Mouse (Mus musculus): ENCODE measurements at regions not wholly inside any gene's neighbourhood (a gene's known extent, or its start where the extent isn't known, plus 50 kb on each side); places are given as distances from the start of the nearest gene placed in this dataset.

DNA sequence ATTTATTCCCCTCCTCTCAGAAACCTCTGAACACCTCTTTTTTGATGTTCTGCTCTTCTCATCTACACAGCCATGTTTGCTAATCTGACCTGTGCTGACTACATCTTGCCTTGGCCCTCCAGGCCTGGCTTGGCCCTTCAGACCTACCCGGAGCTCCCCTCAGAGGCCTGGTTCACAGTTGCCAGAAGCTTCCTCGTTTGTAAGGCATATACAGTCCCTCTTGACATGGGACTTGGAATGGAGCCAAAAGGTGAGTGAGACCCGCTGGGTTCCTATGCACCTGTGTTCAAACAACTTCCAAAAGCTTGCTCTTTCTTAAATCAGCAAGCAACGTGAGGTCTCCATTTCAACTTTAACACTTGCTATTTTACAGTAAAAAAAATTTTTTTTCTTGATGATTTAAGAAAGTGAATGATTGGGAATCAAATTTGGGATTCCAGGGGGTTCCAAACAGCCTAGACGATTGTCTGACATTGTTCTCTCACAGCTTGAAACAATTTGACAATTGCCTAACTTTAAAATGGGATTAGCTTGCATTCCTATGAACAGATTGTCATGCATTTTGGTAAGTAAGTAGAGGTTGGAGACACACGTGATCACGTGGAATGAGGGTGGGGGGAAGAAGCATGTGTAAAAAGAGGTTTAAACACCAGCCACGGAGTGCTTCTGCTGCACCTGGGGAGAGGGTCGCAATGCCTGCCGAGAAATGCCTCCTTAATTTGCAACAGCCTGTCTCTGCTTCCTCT is 631.9 kb downstream of the Rnf144a start:
- Histone ChIP-seq H3K79me3 (ENCODE audit: low read depth) (no peaks in the 10 kb centered on the region), H3K79me2 (ENCODE audit: control insufficient read depth, insufficient read depth) (no peaks in the 10 kb centered on the region), H3K4me3 (ENCODE audit: insufficient read depth, poor library complexity, severe bottlenecking) (no peak overlapping the region), H3K27me3 (ENCODE audit: control insufficient read depth, insufficient read depth, insufficient read length) (no peaks in the 10 kb centered on the region), H3ac (ENCODE audit: control insufficient read depth, insufficient read length, low read depth) (no peak overlapping the region), H3K36me3 (ENCODE audit: control insufficient read depth, insufficient read depth) (no peaks in the 10 kb centered on the region)
- TF ChIP-seq MAX (IDR thresholded peaks at IDR 0.05) (no peak), MYOD1 (IDR thresholded peaks at IDR 0.05; ENCODE audit: control insufficient read depth, insufficient read length, low read depth) (no peak), CEBPB (IDR thresholded peaks at IDR 0.05; ENCODE audit: low read depth) (no peak), FOSL1 (IDR thresholded peaks at IDR 0.05; ENCODE audit: insufficient read depth, low read length, poor library complexity, severe bottlenecking) (no peak), CTCF (IDR thresholded peaks at IDR 0.05; ENCODE audit: control insufficient read depth, insufficient read depth, insufficient read length) (no peak), MYOG (IDR thresholded peaks at IDR 0.05; ENCODE audit: control insufficient read depth, extremely low read depth, insufficient read length) (no peak), USF1 (IDR thresholded peaks at IDR 0.05; ENCODE audit: low read depth) (no peak)

DNA sequence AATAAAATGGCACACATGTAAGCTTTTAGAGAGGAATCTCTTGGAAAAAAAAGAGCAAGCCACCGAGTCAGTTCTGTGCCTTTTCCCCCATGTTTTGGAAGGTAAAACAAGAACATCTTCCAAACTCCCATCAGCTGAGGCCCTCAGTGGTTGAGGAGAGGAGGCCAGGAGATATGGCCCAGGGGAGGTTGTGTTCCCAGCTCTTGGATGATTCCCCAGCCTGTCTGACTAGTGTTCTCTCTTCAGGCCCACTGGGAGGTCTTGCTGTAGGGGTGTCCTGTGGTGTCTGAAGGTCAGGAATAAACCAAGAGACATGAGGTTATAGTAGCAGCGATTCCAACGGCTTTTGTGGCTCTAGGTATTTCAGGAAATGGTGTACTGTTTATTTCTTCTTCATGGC is 643.2 kb downstream of the Rnf144a start:
- no peak for TF ChIP-seq MYOG (IDR thresholded peaks at IDR 0.05; ENCODE audit: control insufficient read depth, extremely low read depth, insufficient read length)
- no peaks in the 10 kb centered on the region for H3K79me2 ChIP-seq (ENCODE audit: control insufficient read depth, insufficient read depth)
- no peaks in the 10 kb centered on the region for H3K27me3 ChIP-seq (ENCODE audit: control insufficient read depth, insufficient read depth, insufficient read length)
- no peaks in the 10 kb centered on the region for H3K36me3 ChIP-seq (ENCODE audit: control insufficient read depth, insufficient read depth)
- no peak overlapping the region for H3K4me3 ChIP-seq (ENCODE audit: insufficient read depth, poor library complexity, severe bottlenecking)
- no peak overlapping the region for H3ac ChIP-seq (ENCODE audit: control insufficient read depth, insufficient read length, low read depth)
- H3K79me3 ChIP-seq (ENCODE audit: low read depth) = no peaks in the 10 kb centered on the region

DNA sequence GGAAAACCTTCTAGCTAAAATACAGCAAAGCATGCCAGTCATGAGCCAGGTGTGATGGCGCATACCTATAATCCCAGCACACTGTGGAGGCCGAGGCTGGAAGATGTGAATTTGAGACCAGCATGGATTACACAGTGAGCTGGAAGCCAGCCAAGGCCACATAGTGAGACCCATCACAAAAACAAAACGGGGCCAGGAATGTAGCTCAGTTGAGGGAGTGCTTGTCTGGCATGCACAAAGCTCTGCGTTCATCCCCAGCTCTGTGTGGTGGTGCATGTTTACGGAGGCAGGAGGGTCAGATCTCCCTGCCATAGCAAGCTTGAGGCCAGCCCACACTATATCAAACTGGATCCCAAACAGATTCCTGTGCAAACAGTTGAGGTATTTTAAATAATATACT is 646.4 kb downstream of the Rnf144a start:
- TF ChIP-seq MAX (IDR thresholded peaks at IDR 0.05) (no peak), FOSL1 (IDR thresholded peaks at IDR 0.05; ENCODE audit: insufficient read depth, low read length, poor library complexity, severe bottlenecking) (no peak), CTCF (IDR thresholded peaks at IDR 0.05; ENCODE audit: control insufficient read depth, insufficient read depth, insufficient read length) (no peak)
- no peaks in the 10 kb centered on the region for H3K79me3 ChIP-seq (ENCODE audit: low read depth)
- no peaks in the 10 kb centered on the region for H3K79me2 ChIP-seq (ENCODE audit: control insufficient read depth, insufficient read depth)
- no peaks in the 10 kb centered on the region for H3K36me3 ChIP-seq (ENCODE audit: control insufficient read depth, insufficient read depth)
- H3K27me3 ChIP-seq (ENCODE audit: control insufficient read depth, insufficient read depth, insufficient read length) = no peaks in the 10 kb centered on the region
- no peak overlapping the region for H3K4me3 ChIP-seq (ENCODE audit: insufficient read depth, poor library complexity, severe bottlenecking)
- no peak overlapping the region for H3ac ChIP-seq (ENCODE audit: control insufficient read depth, insufficient read length, low read depth)

DNA sequence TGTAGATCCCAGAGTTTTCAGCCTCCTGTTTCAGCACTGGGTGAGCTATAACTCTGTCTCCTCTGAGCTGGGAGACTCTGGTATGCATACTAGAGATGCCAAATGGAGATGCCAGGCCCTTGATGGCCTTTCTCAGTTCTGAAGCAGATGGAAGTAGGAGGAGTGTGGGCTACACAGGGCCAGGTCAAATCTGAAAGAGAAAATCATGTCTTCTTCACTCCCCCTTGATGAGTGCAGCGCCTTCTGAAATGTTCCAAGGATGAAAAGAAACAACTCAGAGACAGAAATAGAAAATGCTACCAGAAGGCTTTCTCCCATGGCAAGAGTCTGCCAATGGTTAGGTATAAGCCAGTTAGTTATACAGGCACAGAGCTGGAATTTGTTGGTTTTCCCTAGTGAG is 652.0 kb downstream of the Rnf144a start:
- no peaks in the 10 kb centered on the region for H3K79me3 ChIP-seq (ENCODE audit: low read depth)
- no peak overlapping the region for H3K4me3 ChIP-seq (ENCODE audit: insufficient read depth, poor library complexity, severe bottlenecking)
- H3K27me3 ChIP-seq (ENCODE audit: control insufficient read depth, insufficient read depth, insufficient read length) = no peaks in the 10 kb centered on the region
- H3K79me2 ChIP-seq (ENCODE audit: control insufficient read depth, insufficient read depth) = no peaks in the 10 kb centered on the region
- TF ChIP-seq MYOG (IDR thresholded peaks at IDR 0.05; ENCODE audit: control insufficient read depth, extremely low read depth, insufficient read length) (no peak), FOSL1 (IDR thresholded peaks at IDR 0.05; ENCODE audit: insufficient read depth, low read length, poor library complexity, severe bottlenecking) (no peak), USF1 (IDR thresholded peaks at IDR 0.05; ENCODE audit: low read depth) (no peak), MYOD1 (IDR thresholded peaks at IDR 0.05; ENCODE audit: control insufficient read depth, insufficient read length, low read depth) (no peak), MAX (IDR thresholded peaks at IDR 0.05) (no peak)
- H3K36me3 ChIP-seq (ENCODE audit: control insufficient read depth, insufficient read depth) = no peaks in the 10 kb centered on the region
- no peak overlapping the region for H3ac ChIP-seq (ENCODE audit: control insufficient read depth, insufficient read length, low read depth)

DNA sequence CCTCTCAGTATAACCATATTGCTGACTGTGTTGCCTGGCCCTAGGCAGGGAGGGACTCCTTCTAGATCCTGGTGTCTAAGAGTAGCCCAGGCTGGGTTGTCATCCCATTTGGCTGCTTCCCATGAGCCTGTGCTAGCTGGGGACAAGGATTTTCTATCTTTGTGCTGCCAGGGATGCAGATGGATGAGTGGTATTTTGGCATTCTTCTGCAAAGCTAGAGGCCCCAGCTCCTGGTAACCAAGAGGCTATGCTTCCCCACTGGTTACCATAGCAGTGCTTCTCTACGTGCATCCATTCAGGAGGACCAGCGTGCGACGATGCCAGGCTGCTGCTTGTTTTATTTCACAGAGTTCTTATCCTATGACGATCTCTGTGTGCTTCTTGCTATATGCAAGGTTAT is 658.0 kb downstream of the Rnf144a start:
- no peaks in the 10 kb centered on the region for H3K79me2 ChIP-seq (ENCODE audit: control insufficient read depth, insufficient read depth)

DNA sequence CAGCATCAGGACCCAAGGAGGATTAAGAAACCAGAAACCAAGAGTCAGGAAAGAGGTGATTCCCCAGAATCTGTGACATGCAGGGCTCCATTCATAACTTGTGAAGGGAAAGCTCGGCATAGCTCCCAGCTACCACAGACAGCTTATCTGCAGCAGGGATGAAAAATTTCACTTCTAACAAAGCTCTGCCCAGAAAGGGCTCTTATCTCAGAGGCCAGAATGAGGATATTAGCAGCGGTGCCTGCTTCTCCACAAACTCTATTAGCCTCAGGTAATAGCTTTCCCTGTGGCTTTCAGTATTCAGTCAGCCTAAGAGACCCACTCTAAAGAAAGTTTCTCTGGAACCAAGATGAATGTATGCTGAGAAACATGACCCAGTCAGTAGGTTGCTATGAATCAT is 636.9 kb upstream of the Id2 start:
- no peak for TF ChIP-seq MYOD1 (IDR thresholded peaks at IDR 0.05; ENCODE audit: control insufficient read depth, insufficient read length, low read depth)
- no peak for TF ChIP-seq MAX (IDR thresholded peaks at IDR 0.05)
- no peak for TF ChIP-seq CEBPB (IDR thresholded peaks at IDR 0.05; ENCODE audit: low read depth)
- no peak for TF ChIP-seq USF1 (IDR thresholded peaks at IDR 0.05; ENCODE audit: low read depth)
- no peak for TF ChIP-seq MYOG (IDR thresholded peaks at IDR 0.05; ENCODE audit: control insufficient read depth, extremely low read depth, insufficient read length)
- TF ChIP-seq FOSL1 (IDR thresholded peaks at IDR 0.05; ENCODE audit: insufficient read depth, low read length, poor library complexity, severe bottlenecking) = no peak
- no peak for TF ChIP-seq CTCF (IDR thresholded peaks at IDR 0.05; ENCODE audit: control insufficient read depth, insufficient read depth, insufficient read length)
- no peaks in the 10 kb centered on the region for H3K27me3 ChIP-seq (ENCODE audit: control insufficient read depth, insufficient read depth, insufficient read length)
- H3K79me2 ChIP-seq (ENCODE audit: control insufficient read depth, insufficient read depth) = no peaks in the 10 kb centered on the region
- H3K36me3 ChIP-seq (ENCODE audit: control insufficient read depth, insufficient read depth) = no peaks in the 10 kb centered on the region
- no peak overlapping the region for H3ac ChIP-seq (ENCODE audit: control insufficient read depth, insufficient read length, low read depth)
- H3K4me3 ChIP-seq (ENCODE audit: insufficient read depth, poor library complexity, severe bottlenecking) = no peak overlapping the region
- no peaks in the 10 kb centered on the region for H3K79me3 ChIP-seq (ENCODE audit: low read depth)

More for the DNA sequence above, 658.0 kb downstream of the Rnf144a start:
- Histone ChIP-seq H3K27me3 (ENCODE audit: control insufficient read depth, insufficient read depth, insufficient read length) (no peaks in the 10 kb centered on the region), H3K79me3 (ENCODE audit: low read depth) (no peaks in the 10 kb centered on the region), H3K4me3 (ENCODE audit: insufficient read depth, poor library complexity, severe bottlenecking) (no peak overlapping the region), H3ac (ENCODE audit: control insufficient read depth, insufficient read length, low read depth) (no peak overlapping the region), H3K36me3 (ENCODE audit: control insufficient read depth, insufficient read depth) (no peaks in the 10 kb centered on the region)
- TF ChIP-seq FOSL1 (IDR thresholded peaks at IDR 0.05; ENCODE audit: insufficient read depth, low read length, poor library complexity, severe bottlenecking) (no peak), MYOD1 (IDR thresholded peaks at IDR 0.05; ENCODE audit: control insufficient read depth, insufficient read length, low read depth) (no peak), CEBPB (IDR thresholded peaks at IDR 0.05; ENCODE audit: low read depth) (no peak), MYOG (IDR thresholded peaks at IDR 0.05; ENCODE audit: control insufficient read depth, extremely low read depth, insufficient read length) (no peak), CTCF (IDR thresholded peaks at IDR 0.05; ENCODE audit: control insufficient read depth, insufficient read depth, insufficient read length) (no peak), USF1 (IDR thresholded peaks at IDR 0.05; ENCODE audit: low read depth) (no peak), MAX (IDR thresholded peaks at IDR 0.05) (no peak)
